Mouse (Mus musculus): ENCODE data around the gene Pcdh15. TPM values are rescaled to one million over a fixed set of nuclear protein-coding genes. Genes with fewer than 3 reads are reported as not detected.

The Pcdh15 gene
- polyA plus RNA-seq, 2 experiments, result 1.0 TPM

DNA sequence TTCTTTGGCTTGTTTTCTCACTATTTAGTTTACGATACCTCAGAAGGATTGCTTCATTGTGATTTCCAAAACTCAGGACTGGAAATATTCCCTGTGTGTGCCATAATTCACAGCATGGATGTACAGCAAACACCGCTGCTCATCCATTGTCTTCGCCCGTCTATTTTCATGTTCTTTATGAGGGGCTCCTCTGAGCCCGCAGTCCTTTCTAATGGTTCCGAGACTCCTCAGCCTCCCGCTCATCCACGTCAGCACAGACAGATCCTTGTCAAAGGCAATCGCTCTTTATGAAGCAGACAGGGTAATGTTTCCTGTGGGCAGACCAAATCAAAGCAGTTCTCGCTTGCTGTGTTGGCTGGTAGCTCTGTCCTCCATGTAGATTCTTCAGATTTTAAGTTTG, 1316.8 kb downstream of the Pcdh15 start:
- no peak for DNase-seq (ENCODE audit: low spot score)
- H3K4me1 ChIP-seq (ENCODE audit: control insufficient read depth, insufficient read depth, low read length), result no peaks in the 10 kb centered on the region
- H3K4me3 ChIP-seq (replicated peaks; ENCODE audit: low read length), result no peak overlapping the region
- no peak overlapping the region for H3K4me2 ChIP-seq (replicated peaks; ENCODE audit: low read depth, low read length, severe bottlenecking)
- no peaks in the 10 kb centered on the region for H3K36me3 ChIP-seq (ENCODE audit: control insufficient read depth, insufficient read depth, low read length)
- no peaks in the 10 kb centered on the region for H3K9me3 ChIP-seq (ENCODE audit: control insufficient read depth, low read length)
- no peak overlapping the region for H3K9ac ChIP-seq (ENCODE audit: low read depth, low read length, severe bottlenecking)
- H3K27ac ChIP-seq (replicated peaks; ENCODE audit: low read depth, low read length), result no peak overlapping the region
- ATAC-seq (ENCODE audit: low FRiP score, low read depth), result no peak
- WGBS, result 81% methylated on average over 10 of the region's 10 CpGs
- no peak for TF ChIP-seq POLR2A (IDR thresholded peaks at IDR 0.05; ENCODE audit: borderline replicate concordance, extremely low read depth, insufficient read depth, insufficient read length)
- H3K27me3 ChIP-seq (ENCODE audit: control insufficient read depth, insufficient read depth, low read length), result no peaks in the 10 kb centered on the region

- no peak for TF ChIP-seq POLR2A (IDR thresholded peaks at IDR 0.05; ENCODE audit: borderline replicate concordance, extremely low read depth, insufficient read depth, insufficient read length)
- ATAC-seq (ENCODE audit: low FRiP score, low read depth), result no peak
- Histone ChIP-seq H3K36me3 (ENCODE audit: control insufficient read depth, insufficient read depth, low read length) (no peaks in the 10 kb centered on the region), H3K27ac (replicated peaks; ENCODE audit: low read depth, low read length) (no peak overlapping the region), H3K9me3 (ENCODE audit: control insufficient read depth, low read length) (no peaks in the 10 kb centered on the region), H3K4me2 (replicated peaks; ENCODE audit: low read depth, low read length, severe bottlenecking) (no peak overlapping the region), H3K4me3 (replicated peaks; ENCODE audit: low read length) (no peak overlapping the region), H3K27me3 (ENCODE audit: control insufficient read depth, insufficient read depth, low read length) (no peaks in the 10 kb centered on the region), H3K4me1 (ENCODE audit: control insufficient read depth, insufficient read depth, low read length) (no peaks in the 10 kb centered on the region), H3K9ac (ENCODE audit: low read depth, low read length, severe bottlenecking) (no peak overlapping the region)
- WGBS, result 79% methylated on average over 11 of the region's 11 CpGs
- no peak for DNase-seq (ENCODE audit: low spot score)
Measured at GRCm38 (mm10) chr10:74450069-74450468, 1350.9 kb downstream of the Pcdh15 start.

- no peak for ATAC-seq (ENCODE audit: low FRiP score, low read depth)
- no peak overlapping the region for H3K27ac ChIP-seq (replicated peaks; ENCODE audit: low read depth, low read length)
- H3K4me3 ChIP-seq (replicated peaks; ENCODE audit: low read length), result no peak overlapping the region
- H3K4me1 ChIP-seq (ENCODE audit: control insufficient read depth, insufficient read depth, low read length), result no peaks in the 10 kb centered on the region
- H3K9me3 ChIP-seq (ENCODE audit: control insufficient read depth, low read length), result no peaks in the 10 kb centered on the region
- H3K4me2 ChIP-seq (replicated peaks; ENCODE audit: low read depth, low read length, severe bottlenecking), result no peak overlapping the region
- peak; percentile 72 for DNase-seq (ENCODE audit: low spot score)
- 20% methylated on average over 2 of the region's 2 CpGs for WGBS
- H3K36me3 ChIP-seq (ENCODE audit: control insufficient read depth, insufficient read depth, low read length), result no peaks in the 10 kb centered on the region
- no peak for TF ChIP-seq POLR2A (IDR thresholded peaks at IDR 0.05; ENCODE audit: borderline replicate concordance, extremely low read depth, insufficient read depth, insufficient read length)
- no peaks in the 10 kb centered on the region for H3K27me3 ChIP-seq (ENCODE audit: control insufficient read depth, insufficient read depth, low read length)
- no peak overlapping the region for H3K9ac ChIP-seq (ENCODE audit: low read depth, low read length, severe bottlenecking)
Measured at GRCm38 (mm10) chr10:74463972-74464371, 1364.8 kb downstream of the Pcdh15 start.

GRCm38 (mm10) chr10:74480779-74481178, 1381.6 kb downstream of the Pcdh15 start:
- 82% methylated on average over 3 of the region's 3 CpGs for WGBS
- no peak for TF ChIP-seq POLR2A (IDR thresholded peaks at IDR 0.05; ENCODE audit: borderline replicate concordance, extremely low read depth, insufficient read depth, insufficient read length)
- H3K9me3 ChIP-seq (ENCODE audit: control insufficient read depth, low read length), result no peaks in the 10 kb centered on the region
- no peaks in the 10 kb centered on the region for H3K4me1 ChIP-seq (ENCODE audit: control insufficient read depth, insufficient read depth, low read length)
- no peaks in the 10 kb centered on the region for H3K36me3 ChIP-seq (ENCODE audit: control insufficient read depth, insufficient read depth, low read length)
- ATAC-seq (ENCODE audit: low FRiP score, low read depth) (no peak), DNase-seq (ENCODE audit: low spot score) (no peak)
- no peak overlapping the region for H3K27ac ChIP-seq (replicated peaks; ENCODE audit: low read depth, low read length)
- no peak overlapping the region for H3K4me3 ChIP-seq (replicated peaks; ENCODE audit: low read length)
- H3K27me3 ChIP-seq (ENCODE audit: control insufficient read depth, insufficient read depth, low read length), result no peaks in the 10 kb centered on the region
- no peak overlapping the region for H3K4me2 ChIP-seq (replicated peaks; ENCODE audit: low read depth, low read length, severe bottlenecking)
- H3K9ac ChIP-seq (ENCODE audit: low read depth, low read length, severe bottlenecking), result no peak overlapping the region

DNA sequence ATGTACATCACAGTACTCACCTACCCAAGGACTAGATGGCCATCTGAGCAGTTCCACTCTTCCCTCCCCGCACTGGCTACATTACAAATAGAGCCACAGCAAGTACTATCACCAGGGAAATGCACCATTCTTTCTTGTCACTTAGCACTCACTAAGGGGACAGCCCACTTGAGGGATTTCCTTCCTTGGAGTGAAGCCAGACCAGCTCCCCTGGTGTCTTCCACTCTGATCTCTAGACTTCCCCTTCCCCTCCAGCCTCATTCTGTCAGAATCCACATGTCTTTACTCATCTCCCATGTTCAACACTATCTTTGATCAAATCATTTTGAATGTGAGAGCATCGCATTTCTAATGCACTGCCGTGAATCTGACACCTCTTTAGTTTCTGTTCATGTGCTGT, 1413.2 kb downstream of the Pcdh15 start:
- Histone ChIP-seq H3K27ac (replicated peaks; ENCODE audit: low read depth, low read length) (no peak overlapping the region), H3K27me3 (ENCODE audit: control insufficient read depth, insufficient read depth, low read length) (no peaks in the 10 kb centered on the region), H3K36me3 (ENCODE audit: control insufficient read depth, insufficient read depth, low read length) (no peaks in the 10 kb centered on the region), H3K9ac (ENCODE audit: low read depth, low read length, severe bottlenecking) (no peak overlapping the region), H3K4me3 (replicated peaks; ENCODE audit: low read length) (no peak overlapping the region), H3K4me2 (replicated peaks; ENCODE audit: low read depth, low read length, severe bottlenecking) (no peak overlapping the region), H3K9me3 (ENCODE audit: control insufficient read depth, low read length) (no peaks in the 10 kb centered on the region), H3K4me1 (ENCODE audit: control insufficient read depth, insufficient read depth, low read length) (no peaks in the 10 kb centered on the region)
- ATAC-seq (ENCODE audit: low FRiP score, low read depth), result no peak
- no peak for DNase-seq (ENCODE audit: low spot score)
- 67% methylated on average over 3 of the region's 3 CpGs for WGBS
- TF ChIP-seq POLR2A (IDR thresholded peaks at IDR 0.05; ENCODE audit: borderline replicate concordance, extremely low read depth, insufficient read depth, insufficient read length), result no peak

GRCm38 (mm10) chr10:74513743-74514142, 1414.6 kb downstream of the Pcdh15 start:
- Histone ChIP-seq H3K27ac (replicated peaks; ENCODE audit: low read depth, low read length) (no peak overlapping the region), H3K9me3 (ENCODE audit: control insufficient read depth, low read length) (no peaks in the 10 kb centered on the region), H3K4me3 (replicated peaks; ENCODE audit: low read length) (no peak overlapping the region), H3K4me1 (ENCODE audit: control insufficient read depth, insufficient read depth, low read length) (no peaks in the 10 kb centered on the region), H3K4me2 (replicated peaks; ENCODE audit: low read depth, low read length, severe bottlenecking) (no peak overlapping the region), H3K9ac (ENCODE audit: low read depth, low read length, severe bottlenecking) (no peak overlapping the region), H3K27me3 (ENCODE audit: control insufficient read depth, insufficient read depth, low read length) (no peaks in the 10 kb centered on the region), H3K36me3 (ENCODE audit: control insufficient read depth, insufficient read depth, low read length) (no peaks in the 10 kb centered on the region)
- DNase-seq (ENCODE audit: low spot score) (no peak), ATAC-seq (ENCODE audit: low FRiP score, low read depth) (no peak)
- TF ChIP-seq POLR2A (IDR thresholded peaks at IDR 0.05; ENCODE audit: borderline replicate concordance, extremely low read depth, insufficient read depth, insufficient read length), result no peak

Measured in limb, embryonic 14.5 days (tissue).